Mouse (Mus musculus) heart, embryonic 14.5 days (tissue): ENCODE data around the gene Agpat3. TPM values are rescaled to one million over a fixed set of nuclear protein-coding genes. Genes with fewer than 3 reads are reported as not detected.

Source experiments
- ATAC-seq: fragments of 200-750 bp; cut with Nextera tagmentation; 2 replicates; pipeline ENCODE4 v1.8.0; 2017; ENCODE audit warnings: low read depth, moderate TSS enrichment; ENCODE audit not compliant: insufficient number of reproducible peaks, insufficient read depth, low FRiP score
- H3K27ac ChIP-seq, 2 experiments: fragments of 200-500 bp in 1 of 2; fragments of 300-500 bp in 1 of 2; sonication (generic) in 1 of 2; replicated peaks in 1 of 2; 2 replicates each; pipeline ENCODE4 v1.5.1; 2012 to 2014; ENCODE audit warnings: low read depth in 2 of 2, low read length in 2 of 2, control low read depth in 1 of 2, mild to moderate bottlenecking in 1 of 2, mixed read lengths in 1 of 2; ENCODE audit not compliant: control insufficient read depth in 1 of 2, insufficient read depth in 1 of 2
- H3K27me3 ChIP-seq: fragments of 300-500 bp; sonication (generic); 2 replicates; pipeline ENCODE4 v1.6.1; 2014; ENCODE audit warnings: mild to moderate bottlenecking, low read length, control low read depth; ENCODE audit not compliant: control insufficient read depth, insufficient read depth
- H3K36me3 ChIP-seq: fragments of 300-500 bp; sonication (generic); 2 replicates; pipeline ENCODE4 v1.6.1; 2014; ENCODE audit warnings: mild to moderate bottlenecking, control low read depth, low read length, mixed read lengths; ENCODE audit not compliant: control insufficient read depth, insufficient read depth
- H3K4me1 ChIP-seq, 2 experiments: fragments of 200-500 bp in 1 of 2; fragments of 300-500 bp in 1 of 2; sonication (generic) in 1 of 2; 2 replicates each; pipeline ENCODE4 v1.6.1; 2012 to 2014; ENCODE audit warnings: low read length in 2 of 2, control low read depth in 1 of 2, mixed read lengths in 1 of 2; ENCODE audit not compliant: control insufficient read depth in 2 of 2, insufficient read depth in 2 of 2
- H3K4me2 ChIP-seq: fragments of 300-500 bp; sonication (generic); 2 replicates; pipeline ENCODE4 v1.6.1; 2014; ENCODE audit warnings: mild to moderate bottlenecking, low read length
- H3K4me3 ChIP-seq, 2 experiments: fragments of 200-500 bp in 1 of 2; fragments of 300-500 bp in 1 of 2; sonication (generic) in 1 of 2; 2 replicates each; pipeline ENCODE4 v1.5.1; 2012 to 2014; ENCODE audit warnings: low read length in 2 of 2, mild to moderate bottlenecking in 2 of 2, control low read depth in 1 of 2, low read depth in 1 of 2, moderate library complexity in 1 of 2; ENCODE audit not compliant: control insufficient read depth in 1 of 2, insufficient read depth in 1 of 2
- H3K9ac ChIP-seq: fragments of 300-500 bp; sonication (generic); 2 replicates; pipeline ENCODE4 v1.6.1; 2014; ENCODE audit warnings: mild to moderate bottlenecking, low read length
- H3K9me3 ChIP-seq: fragments of 300-500 bp; sonication (generic); 2 replicates; pipeline ENCODE4 v1.6.1; 2016; ENCODE audit warnings: low read length, control low read depth; ENCODE audit not compliant: control insufficient read depth
- WGBS: fragments of 180-500 bp; shearing (Covaris S2); extraction: QIAGEN DNeasy Blood & Tissue Kit; methylation state at CpG from one replicate; pipeline ENCODE4 v1.1.7; 2014; 5-methylcytosine and 5-hydroxymethylcytosine counted together
- polyA plus RNA-seq: library from polyadenylated mRNA; unstranded; fragments of >200 nt; fragmentation: Nextera tagmentation; extraction: Ambion mirVana; gene quantifications from 2 replicates; pipeline ENCODE4 v1.2.1, GENCODE M21; 2014

Agpat3 gene
- polyA plus RNA-seq, 1 experiment from 2014 or later = 66.0 TPM

DNA sequence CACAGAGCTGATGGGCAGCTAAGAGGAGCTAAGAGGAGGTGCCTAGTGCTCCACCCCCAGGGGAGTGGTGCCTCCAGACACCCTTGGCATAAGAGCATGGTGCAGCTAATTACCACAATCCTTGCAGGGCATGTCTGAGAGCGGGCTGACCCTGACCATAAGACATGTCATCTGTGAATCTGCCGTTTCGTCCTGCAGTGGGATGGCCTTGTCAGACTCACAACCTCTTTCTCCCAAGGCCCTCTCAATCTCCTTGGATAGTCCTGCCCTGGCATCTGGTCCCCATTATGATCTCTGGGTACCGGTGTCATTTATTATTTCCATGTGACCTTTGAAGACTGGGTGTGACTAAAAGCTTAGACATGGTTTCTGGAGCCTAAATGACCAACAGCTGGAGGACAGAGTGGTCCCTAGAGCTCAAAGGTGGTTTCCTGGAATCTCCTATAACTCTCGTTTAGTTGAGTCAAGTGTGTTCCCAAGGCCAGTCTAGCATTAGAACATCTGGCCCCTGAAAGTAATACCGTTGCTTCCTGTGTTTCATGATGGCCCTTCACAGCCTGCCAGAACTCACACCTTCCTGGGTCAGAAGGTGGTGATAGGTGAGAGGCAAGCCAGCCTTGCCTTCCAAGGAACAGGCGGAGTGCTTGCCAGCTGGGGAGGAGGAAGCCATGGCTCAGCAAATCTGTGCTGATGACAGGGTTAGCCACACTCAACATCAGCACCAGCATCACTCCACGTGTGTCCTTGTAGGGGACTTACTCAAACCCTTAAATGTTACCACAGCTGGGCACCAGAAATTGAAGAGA lies 61.4 kb downstream of the Agpat3 start:
- H3K36me3 ChIP-seq = peaks cover 20% of the 10 kb centered on the region
- peaks cover 0 to 3% of the 10 kb centered on the region in 2 experiments; a peak in 1 of 4 replicates for H3K4me1 ChIP-seq
- H3K27me3 ChIP-seq = no peaks in the 10 kb centered on the region
- no peak overlapping the region for H3K4me3 ChIP-seq
- ATAC-seq = no peak
- no peak overlapping the region for H3K4me2 ChIP-seq
- H3K9me3 ChIP-seq = no peaks in the 10 kb centered on the region
- WGBS = 72% methylated on average over 8 of the region's 8 CpGs
- no peak overlapping the region for H3K9ac ChIP-seq
- H3K27ac ChIP-seq = no peak overlapping the region

DNA sequence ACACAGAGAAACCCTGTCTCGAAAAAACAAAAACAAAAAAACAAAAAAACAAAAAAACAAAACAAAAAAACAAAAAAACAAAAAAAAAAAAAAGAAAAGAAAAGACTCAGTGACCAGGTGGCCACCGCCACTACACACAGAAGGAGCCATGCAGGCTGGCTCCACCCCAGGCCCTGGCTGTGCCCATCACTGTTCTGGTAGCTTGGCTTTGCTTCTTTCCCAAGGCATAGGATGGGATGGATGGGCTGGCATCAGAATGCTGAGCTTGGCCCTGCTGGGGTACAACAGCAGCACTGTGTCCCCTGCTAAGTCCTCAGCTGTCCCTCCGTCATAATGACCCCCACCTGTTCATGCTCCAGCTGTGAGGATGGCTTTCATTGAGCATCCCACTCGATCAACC lies 63.4 kb downstream of the Agpat3 start:
- Histone ChIP-seq H3K9me3 (no peaks in the 10 kb centered on the region), H3K27me3 (no peaks in the 10 kb centered on the region), H3K4me1 (no peaks in the 10 kb centered on the region; a peak in 1 of 4 replicates), H3K36me3 (peaks cover 38% of the 10 kb centered on the region), H3K27ac (no peak overlapping the region), H3K9ac (no peak overlapping the region), H3K4me2 (no peak overlapping the region), H3K4me3 (no peak overlapping the region)
- WGBS = 92% methylated on average over 4 of the region's 4 CpGs
- ATAC-seq = no peak

DNA sequence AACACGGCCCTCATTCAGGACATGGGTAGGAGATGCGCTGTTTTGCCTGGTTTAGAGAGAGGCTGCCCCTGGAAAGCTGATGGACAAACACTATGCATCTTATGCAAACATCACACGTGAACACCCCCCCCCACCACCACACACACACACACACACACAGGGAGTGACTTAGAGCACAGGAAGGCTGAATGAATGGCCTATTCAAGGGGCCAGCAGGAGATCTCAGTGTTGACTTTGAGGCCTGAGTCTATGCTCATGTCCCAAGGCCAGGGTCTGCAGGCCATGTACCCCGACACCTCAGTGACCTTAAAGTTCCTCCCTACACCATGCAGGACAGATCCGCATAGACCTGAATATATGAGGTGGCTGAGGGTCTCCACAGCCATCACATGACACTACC lies 64.2 kb downstream of the Agpat3 start:
- Histone ChIP-seq H3K4me2 (no peak overlapping the region), H3K36me3 (peaks cover 44% of the 10 kb centered on the region), H3K9me3 (no peaks in the 10 kb centered on the region), H3K4me3 (no peak overlapping the region), H3K27ac (no peak overlapping the region), H3K9ac (no peak overlapping the region), H3K27me3 (no peaks in the 10 kb centered on the region), H3K4me1 (no peaks in the 10 kb centered on the region; a peak in 1 of 4 replicates)
- 90% methylated on average over 5 of the region's 5 CpGs for WGBS
- ATAC-seq = no peak

DNA sequence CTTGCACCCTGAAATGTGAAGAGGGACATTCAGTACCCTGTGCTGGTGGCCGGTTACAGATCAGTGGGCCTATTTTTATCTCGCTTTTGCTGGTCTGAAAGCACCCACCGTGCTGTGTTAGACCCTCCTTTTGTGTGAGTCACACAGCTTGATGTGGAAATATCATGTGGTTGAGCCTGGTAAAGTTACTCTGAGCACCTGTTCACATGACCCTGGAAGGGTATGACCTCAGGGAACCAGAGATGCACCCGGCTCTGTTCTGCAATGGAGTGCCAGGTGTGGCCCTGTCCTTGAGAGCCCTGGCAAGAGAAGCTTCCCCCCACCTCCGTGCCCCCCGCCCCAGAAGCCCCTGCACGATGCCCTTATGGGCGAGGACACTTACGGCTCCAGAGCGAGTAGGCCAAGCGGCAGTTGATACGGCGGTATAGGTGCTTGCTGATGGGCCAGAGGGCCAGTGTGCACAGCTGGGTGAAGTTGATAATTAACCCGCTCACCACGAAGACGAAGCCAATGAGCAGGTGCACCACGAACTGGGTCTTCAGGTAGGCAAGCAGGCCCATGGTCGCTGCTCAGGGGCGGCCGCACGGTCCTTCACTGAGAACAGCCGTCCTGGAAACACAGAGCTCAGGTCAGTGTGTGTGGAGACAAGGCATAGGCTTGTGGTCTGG lies 64.7 kb downstream of the Agpat3 start:
- Histone ChIP-seq H3K4me3 (no peak overlapping the region), H3K4me1 (no peaks in the 10 kb centered on the region; a peak in 1 of 4 replicates), H3K27me3 (no peaks in the 10 kb centered on the region), H3K27ac (no peak overlapping the region), H3K9me3 (no peaks in the 10 kb centered on the region), H3K36me3 (peaks cover 49% of the 10 kb centered on the region), H3K9ac (no peak overlapping the region), H3K4me2 (no peak overlapping the region)
- 90% methylated on average over 22 of the region's 22 CpGs for WGBS
- ATAC-seq = no peak

DNA sequence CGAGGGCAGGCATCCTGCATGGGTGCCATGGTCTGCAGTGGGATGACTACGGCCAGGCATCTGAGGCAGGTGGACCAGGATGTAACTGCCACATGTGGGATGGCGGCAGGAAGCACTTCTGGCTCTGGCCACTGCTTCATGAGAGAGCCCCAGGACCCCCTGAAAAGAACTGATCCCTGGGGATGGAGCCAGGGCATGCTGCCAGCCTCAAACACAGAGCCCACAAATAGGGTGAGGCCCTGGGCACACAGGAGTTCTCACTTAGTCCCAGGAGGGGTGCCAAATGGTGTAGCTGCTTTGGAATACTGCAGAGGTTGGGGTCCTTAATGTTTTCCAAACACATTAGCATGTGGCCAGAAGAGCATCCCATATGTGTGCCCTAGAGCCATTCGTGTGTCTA lies 66.3 kb downstream of the Agpat3 start:
- no peak overlapping the region for H3K4me2 ChIP-seq
- H3K4me3 ChIP-seq = no peak overlapping the region
- H3K4me1 ChIP-seq = no peaks in the 10 kb centered on the region; a peak in 1 of 4 replicates
- 88% methylated on average over 4 of the region's 4 CpGs for WGBS
- no peaks in the 10 kb centered on the region for H3K27me3 ChIP-seq
- H3K36me3 ChIP-seq = peaks cover 65% of the 10 kb centered on the region
- ATAC-seq = no peak
- no peak overlapping the region for H3K9ac ChIP-seq
- no peak overlapping the region for H3K27ac ChIP-seq
- no peaks in the 10 kb centered on the region for H3K9me3 ChIP-seq

DNA sequence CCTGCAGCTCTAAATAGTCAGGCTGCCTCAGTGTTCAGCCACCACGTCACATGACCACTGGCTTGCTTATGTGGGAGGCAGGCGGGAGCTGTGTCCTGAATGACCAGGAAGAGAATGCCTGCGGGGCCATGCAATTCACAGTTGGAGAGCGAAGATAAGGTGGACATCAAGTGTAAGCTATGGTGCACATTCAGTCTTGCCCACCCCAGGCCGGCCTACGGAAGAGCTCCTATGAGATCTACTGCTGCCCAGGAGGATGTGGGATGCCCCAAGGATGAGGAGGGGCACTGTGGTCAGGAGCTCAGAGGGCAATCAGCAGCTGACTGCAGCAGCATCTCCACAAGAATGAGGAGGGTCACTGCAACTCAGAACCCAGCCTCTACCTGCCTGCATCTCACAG lies 66.9 kb downstream of the Agpat3 start:
- H3K9ac ChIP-seq = no peak overlapping the region; the same call in 1 of the 2 replicates
- no peak for ATAC-seq
- no peaks in the 10 kb centered on the region for H3K27me3 ChIP-seq
- H3K9me3 ChIP-seq = no peaks in the 10 kb centered on the region
- peaks cover 70% of the 10 kb centered on the region for H3K36me3 ChIP-seq
- no peak overlapping the region for H3K4me3 ChIP-seq
- 63% methylated on average over 6 of the region's 6 CpGs for WGBS
- no peak overlapping the region for H3K27ac ChIP-seq
- no peaks in the 10 kb centered on the region; a peak in 1 of 4 replicates for H3K4me1 ChIP-seq
- no peak overlapping the region for H3K4me2 ChIP-seq

DNA sequence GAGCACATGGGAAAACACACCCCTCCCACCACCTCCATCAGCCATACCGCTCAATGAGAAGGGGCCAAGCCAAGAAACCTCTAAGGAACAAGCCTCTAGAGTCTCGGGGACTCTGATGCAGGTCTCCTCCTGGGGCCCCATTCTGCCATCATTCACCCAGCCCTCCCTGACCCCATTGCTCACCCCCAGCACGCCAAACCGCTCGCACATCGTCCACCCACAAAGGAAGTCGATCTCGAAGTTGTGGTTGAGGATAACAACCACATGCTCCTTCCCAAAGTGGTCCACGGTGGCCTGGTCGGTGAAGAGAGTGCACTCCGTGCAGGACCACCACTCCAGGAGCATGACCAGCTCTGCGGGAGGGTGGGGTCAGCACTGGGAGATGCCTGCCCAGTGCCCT lies 67.5 kb downstream of the Agpat3 start:
- Histone ChIP-seq H3K4me3 (no peak overlapping the region), H3K4me1 (no peaks in the 10 kb centered on the region; a peak in 1 of 4 replicates), H3K9ac (no peak overlapping the region), H3K4me2 (no peak overlapping the region), H3K9me3 (no peaks in the 10 kb centered on the region), H3K36me3 (peaks cover 75% of the 10 kb centered on the region), H3K27ac (no peak overlapping the region), H3K27me3 (no peaks in the 10 kb centered on the region)
- ATAC-seq = no peak
- WGBS = 91% methylated on average over 12 of the region's 12 CpGs
